Mouse (Mus musculus) forebrain, embryonic 16.5 days (tissue): ENCODE measurements around the gene Foxn3. TPM values are rescaled to one million over a fixed set of nuclear protein-coding genes. Genes with fewer than 3 reads are reported as not detected.
A peak's percentile ranks its signal among the peaks of the same experiment; 100 is the strongest.

Experiments
- ATAC-seq: fragments of 200-750 bp; cut with Nextera tagmentation; 2 replicates; pipeline ENCODE4 v1.8.0; 2017; ENCODE audit warnings: mild to moderate bottlenecking, moderate library complexity
- H3K27ac ChIP-seq: fragments of 300-500 bp; sonication (generic); 2 replicates; pipeline ENCODE4 v1.5.1; 2014; ENCODE audit warnings: low read length, control low read depth
- H3K27me3 ChIP-seq: fragments of 300-500 bp; sonication (generic); replicated peaks from 2 replicates; pipeline ENCODE4 v1.6.1; 2014; ENCODE audit warnings: low read length; ENCODE audit not compliant: control insufficient read depth, insufficient read depth
- H3K36me3 ChIP-seq: fragments of 300-500 bp; sonication (generic); 2 replicates; pipeline ENCODE4 v1.6.1; 2014; ENCODE audit not compliant: control insufficient read depth, insufficient read depth
- H3K4me1 ChIP-seq: fragments of 300-500 bp; sonication (generic); replicated peaks from 2 replicates; pipeline ENCODE4 v1.6.1; 2014; ENCODE audit warnings: low read length; ENCODE audit not compliant: control insufficient read depth, insufficient read depth
- H3K4me2 ChIP-seq: fragments of 300-500 bp; sonication (generic); 2 replicates; pipeline ENCODE4 v1.6.1; 2014; ENCODE audit warnings: mild to moderate bottlenecking, low read length, control low read depth
- H3K4me3 ChIP-seq: fragments of 300-500 bp; sonication (generic); replicated peaks from 2 replicates; pipeline ENCODE4 v1.5.1; 2014; ENCODE audit warnings: mild to moderate bottlenecking, low read length, control low read depth
- H3K9ac ChIP-seq: fragments of 300-500 bp; sonication (generic); replicated peaks from 2 replicates; pipeline ENCODE4 v1.6.1; 2014; ENCODE audit warnings: low read depth, low read length, control low read depth
- H3K9me3 ChIP-seq: fragments of 300-500 bp; sonication (generic); 2 replicates; pipeline ENCODE4 v1.6.1; 2016; ENCODE audit warnings: low read length; ENCODE audit not compliant: control insufficient read depth
- WGBS: fragments of 180-500 bp; shearing (Covaris S2); extraction: QIAGEN DNeasy Blood & Tissue Kit; methylation state at CpG from one replicate; pipeline ENCODE4 v1.1.7; 2014; 5-methylcytosine and 5-hydroxymethylcytosine counted together
- polyA plus RNA-seq: library from polyadenylated mRNA; unstranded; fragments of >200 nt; fragmentation: Nextera tagmentation; extraction: Ambion mirVana; gene quantifications from 2 replicates; pipeline ENCODE4 v1.2.1, GENCODE M21; 2015

The Foxn3 gene
- polyA plus RNA-seq, 1 experiment from 2014 or later = 78.0 TPM

- Histone ChIP-seq H3K27ac (no peak overlapping the region), H3K4me2 (no peak overlapping the region), H3K9me3 (no peaks in the 10 kb centered on the region), H3K4me1 (peaks cover 27% of the 10 kb centered on the region), H3K36me3 (no peaks in the 10 kb centered on the region), H3K27me3 (no peaks in the 10 kb centered on the region), H3K4me3 (no peak overlapping the region), H3K9ac (no peak overlapping the region)
- ATAC-seq = no peak
- WGBS = 87% methylated on average over 5 of the region's 5 CpGs
These were observed 99.1 kb downstream of the Foxn3 start for GRCm38 (mm10) chr12:99464291-99464690.

GRCm38 (mm10) chr12:99462846-99463245, 100.5 kb downstream of the Foxn3 start:
- Histone ChIP-seq H3K36me3 (no peaks in the 10 kb centered on the region), H3K9me3 (no peaks in the 10 kb centered on the region), H3K4me3 (no peak overlapping the region), H3K27ac (no peak overlapping the region), H3K9ac (no peak overlapping the region), H3K4me1 (peaks cover 25% of the 10 kb centered on the region), H3K27me3 (no peaks in the 10 kb centered on the region), H3K4me2 (no peak overlapping the region)
- ATAC-seq = no peak
- 88% methylated on average over 1 of the region's 1 CpGs for WGBS

- Histone ChIP-seq H3K27ac (no peak overlapping the region), H3K4me1 (peaks cover 25% of the 10 kb centered on the region), H3K36me3 (no peaks in the 10 kb centered on the region), H3K9ac (no peak overlapping the region), H3K27me3 (no peaks in the 10 kb centered on the region), H3K9me3 (no peaks in the 10 kb centered on the region), H3K4me2 (no peak overlapping the region), H3K4me3 (no peak overlapping the region)
- ATAC-seq = no peak
These were observed 101.1 kb downstream of the Foxn3 start for GRCm38 (mm10) chr12:99462302-99462701.

GRCm38 (mm10) chr12:99457521-99458205, 105.7 kb downstream of the Foxn3 start:
- peaks cover 14% of the 10 kb centered on the region for H3K4me1 ChIP-seq

GRCm38 (mm10) chr12:99455580-99455979, 107.8 kb downstream of the Foxn3 start:
- Histone ChIP-seq H3K4me2 (no peak overlapping the region), H3K27ac (no peak overlapping the region), H3K4me3 (no peak overlapping the region), H3K4me1 (peaks cover 14% of the 10 kb centered on the region), H3K27me3 (no peaks in the 10 kb centered on the region), H3K9me3 (no peaks in the 10 kb centered on the region), H3K36me3 (no peaks in the 10 kb centered on the region), H3K9ac (no peak overlapping the region)
- ATAC-seq = no peak
- 94% methylated on average over 8 of the region's 8 CpGs for WGBS

More at GRCm38 (mm10) chr12:99457521-99458205, 105.7 kb downstream of the Foxn3 start:
- 51% methylated on average over 10 of the region's 10 CpGs for whole genome bisulfite sequencing
- Histone ChIP-seq H3K9me3 (no peaks in the 10 kb centered on the region), H3K9ac (no peak overlapping the region), H3K36me3 (no peaks in the 10 kb centered on the region), H3K27ac (peak overlapping the region; percentile 12; the same call in 1 of the 2 replicates), H3K4me3 (peak overlapping the region; percentile 10; the same call in 1 of the 2 replicates), H3K4me2 (peak overlapping the region; percentile 27), H3K27me3 (no peaks in the 10 kb centered on the region)
- ATAC-seq = peak; percentile 92

GRCm38 (mm10) chr12:99454394-99454793, 109.0 kb downstream of the Foxn3 start:
- Histone ChIP-seq H3K4me3 (no peak overlapping the region), H3K9ac (no peak overlapping the region), H3K36me3 (no peaks in the 10 kb centered on the region), H3K4me2 (no peak overlapping the region), H3K27ac (no peak overlapping the region), H3K4me1 (peaks cover 14% of the 10 kb centered on the region), H3K9me3 (no peaks in the 10 kb centered on the region), H3K27me3 (no peaks in the 10 kb centered on the region)
- WGBS = 65% methylated on average over 9 of the region's 9 CpGs
- ATAC-seq = no peak

GRCm38 (mm10) chr12:99453797-99454196, 109.6 kb downstream of the Foxn3 start:
- Histone ChIP-seq H3K4me1 (peaks cover 14% of the 10 kb centered on the region), H3K9me3 (no peaks in the 10 kb centered on the region), H3K27ac (no peak overlapping the region), H3K4me3 (no peak overlapping the region), H3K36me3 (no peaks in the 10 kb centered on the region), H3K9ac (no peak overlapping the region), H3K4me2 (no peak overlapping the region), H3K27me3 (no peaks in the 10 kb centered on the region)
- 82% methylated on average over 4 of the region's 4 CpGs for WGBS
- no peak for ATAC-seq

- Histone ChIP-seq H3K4me1 (no peaks in the 10 kb centered on the region), H3K4me3 (no peak overlapping the region), H3K27ac (no peak overlapping the region), H3K4me2 (no peak overlapping the region), H3K9ac (no peak overlapping the region), H3K36me3 (no peaks in the 10 kb centered on the region), H3K9me3 (no peaks in the 10 kb centered on the region), H3K27me3 (no peaks in the 10 kb centered on the region)
- WGBS = 89% methylated on average over 6 of the region's 6 CpGs
- no peak for ATAC-seq
These were observed 113.3 kb downstream of the Foxn3 start for GRCm38 (mm10) chr12:99450076-99450475.

- no peak overlapping the region for H3K9ac ChIP-seq
- 90% methylated on average over 5 of the region's 5 CpGs for WGBS
- no peaks in the 10 kb centered on the region for H3K27me3 ChIP-seq
- H3K36me3 ChIP-seq = no peaks in the 10 kb centered on the region
- no peak overlapping the region for H3K4me2 ChIP-seq
- no peak overlapping the region for H3K27ac ChIP-seq
- no peaks in the 10 kb centered on the region for H3K4me1 ChIP-seq
- no peak overlapping the region for H3K4me3 ChIP-seq
- no peak for ATAC-seq
- H3K9me3 ChIP-seq = no peaks in the 10 kb centered on the region
These were observed 115.6 kb downstream of the Foxn3 start for GRCm38 (mm10) chr12:99447791-99448190.
